Mouse (Mus musculus) right cerebral cortex, adult 18-20 months (tissue): Measurements from ENCODE around the gene Pla2g12a.

Experiments
- DNase-seq: peaks from one replicate; pipeline ENCODE4 v3.0.0; 2022; ENCODE audit warnings: mixed read lengths

Gene Pla2g12a

DNA sequence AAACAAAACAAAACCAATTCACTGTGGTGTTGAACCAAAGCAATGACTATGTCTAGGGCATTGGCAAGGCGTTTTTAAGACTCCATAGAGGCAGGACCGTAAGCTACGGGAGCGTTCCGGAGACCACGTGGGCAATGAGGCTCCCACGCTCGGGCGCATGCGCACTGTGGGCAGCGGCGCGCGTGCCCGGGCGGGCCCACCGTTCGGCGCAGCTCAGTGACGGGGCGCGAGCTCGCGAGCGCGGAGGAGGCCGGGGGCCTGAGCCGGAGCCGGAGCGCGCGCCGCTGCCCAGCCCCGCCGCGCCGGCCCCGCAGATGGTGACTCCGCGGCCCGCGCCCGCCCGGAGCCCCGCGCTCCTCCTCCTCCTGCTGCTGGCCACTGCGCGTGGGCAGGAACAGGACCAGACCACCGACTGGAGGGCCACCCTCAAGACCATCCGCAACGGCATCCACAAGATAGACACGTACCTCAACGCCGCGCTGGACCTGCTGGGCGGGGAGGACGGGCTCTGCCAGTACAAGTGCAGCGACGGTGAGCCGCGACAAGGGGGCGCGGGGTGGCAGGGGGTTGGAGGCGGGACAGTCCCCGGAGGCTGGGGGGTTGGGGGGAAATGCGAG, at the start of gene Pla2g12a:
Pla2g12a (plus strand) TSS at position 202 of the 617 bp plus-strand sequence.
- DNase-seq = peak; percentile 94

DNA sequence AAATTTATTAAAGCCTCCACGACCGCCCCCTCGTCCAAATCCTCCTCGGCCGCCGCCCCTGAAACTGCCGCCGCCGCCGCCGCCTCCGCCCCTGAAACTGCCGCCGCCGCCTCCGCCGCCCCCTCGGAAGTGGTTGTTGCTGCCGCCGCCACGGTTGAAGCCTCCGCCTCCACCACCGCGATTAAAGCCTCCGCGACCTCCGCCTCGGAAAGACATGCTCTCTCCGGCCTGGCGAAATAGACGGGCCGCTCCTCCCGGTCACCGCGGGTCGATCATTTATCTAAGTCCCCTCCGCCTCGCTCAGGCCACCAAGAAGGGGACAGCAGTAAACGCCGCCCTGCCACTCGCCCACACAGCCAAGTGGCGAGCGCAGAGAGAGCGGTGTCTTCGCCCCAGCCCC, 47.8 kb upstream of the Pla2g12a start:
- no peak for DNase-seq

DNA sequence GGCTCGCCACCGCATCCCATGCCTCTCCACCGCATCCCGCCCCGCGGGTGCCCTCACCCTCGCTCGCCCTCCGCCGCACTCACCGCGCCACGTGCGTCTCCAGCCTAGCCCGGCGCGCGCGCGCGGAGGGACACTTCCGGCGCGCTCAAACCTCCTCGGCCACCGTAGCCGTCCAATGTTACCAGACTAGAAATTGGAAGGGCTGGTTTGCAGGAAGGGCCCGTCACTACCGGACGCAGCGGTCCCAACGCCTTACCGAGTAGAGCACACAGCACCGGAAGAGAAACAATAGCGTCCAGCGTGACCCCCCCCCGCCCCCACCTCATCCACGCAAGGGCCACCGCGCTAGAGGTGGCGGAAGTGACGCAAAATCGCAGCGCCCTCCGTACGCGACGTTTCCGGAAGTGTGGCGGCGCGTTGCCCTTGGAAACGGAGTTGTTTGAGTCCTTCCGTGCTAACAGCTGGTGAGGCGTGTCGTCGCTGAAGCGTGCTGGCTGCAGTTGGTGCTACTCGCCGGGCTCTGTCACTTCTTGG, 47.3 kb upstream of the Pla2g12a start, which contains the start of gene Gar1:
Gar1 (minus strand) TSS at position 362 of the 534 bp plus-strand sequence.
- peak; percentile 96 for DNase-seq

DNA sequence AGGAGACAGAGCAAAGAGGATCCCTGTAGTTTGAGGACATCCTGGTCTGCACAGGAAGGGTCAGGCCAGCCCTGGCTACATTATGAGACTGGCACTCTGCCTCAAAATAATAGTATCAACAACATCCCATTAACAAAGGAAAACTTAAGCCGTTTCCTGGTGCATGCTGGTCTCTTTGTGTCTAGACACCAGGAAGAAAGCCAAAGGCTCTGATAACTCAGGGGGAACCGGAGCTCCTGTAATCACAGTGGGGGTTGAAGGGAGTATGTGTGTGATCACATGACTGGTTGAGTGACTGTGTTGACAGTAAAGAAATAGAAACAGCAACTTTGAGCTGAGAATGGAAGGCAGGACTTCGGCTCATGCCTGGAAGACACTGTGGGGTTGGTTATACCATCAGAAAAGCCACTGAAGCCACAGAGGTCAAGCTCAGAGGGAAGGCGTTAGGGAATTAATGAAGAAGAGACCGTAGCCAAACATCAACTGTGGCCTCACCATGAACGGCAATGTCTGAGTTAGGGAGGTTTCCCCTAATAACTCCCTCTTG, 42.9 kb upstream of the Pla2g12a start, which contains the start of gene Cfi:
Cfi (plus strand) TSS at position 497 of the 547 bp plus-strand sequence.
- no peak for DNase-seq

DNA sequence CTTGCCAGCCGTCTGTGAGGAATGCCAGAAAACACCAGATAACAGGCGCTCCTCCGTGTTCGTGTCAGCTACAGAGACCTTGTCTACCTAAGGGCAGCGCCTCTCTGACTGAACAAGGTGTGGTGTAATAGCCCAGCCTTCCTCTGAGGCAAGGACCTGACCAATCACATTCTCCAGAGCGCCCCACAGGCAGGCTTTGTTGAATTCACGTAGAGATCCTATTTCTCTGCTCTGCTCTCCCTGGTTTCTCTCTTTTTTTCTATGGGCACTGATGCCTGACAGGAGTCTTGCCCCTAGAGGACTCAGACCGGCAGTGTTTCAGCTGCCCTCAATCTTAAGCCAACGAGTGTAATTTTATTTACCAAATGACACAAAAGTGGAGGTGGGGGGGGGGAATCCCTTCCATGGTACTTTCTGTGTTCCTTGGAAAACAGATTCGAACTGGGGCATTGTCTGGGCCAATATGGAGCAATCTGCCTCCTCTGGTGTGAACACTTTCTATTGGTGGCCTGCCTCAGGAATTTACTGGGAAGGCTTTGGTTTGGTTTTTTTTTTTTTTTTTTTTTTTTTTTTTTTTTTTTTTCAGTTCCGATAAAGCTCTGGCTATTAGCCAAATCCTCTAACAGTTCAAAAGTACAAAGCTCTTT, 42.2 kb upstream of the Pla2g12a start:
- DNase-seq = no peak

DNA sequence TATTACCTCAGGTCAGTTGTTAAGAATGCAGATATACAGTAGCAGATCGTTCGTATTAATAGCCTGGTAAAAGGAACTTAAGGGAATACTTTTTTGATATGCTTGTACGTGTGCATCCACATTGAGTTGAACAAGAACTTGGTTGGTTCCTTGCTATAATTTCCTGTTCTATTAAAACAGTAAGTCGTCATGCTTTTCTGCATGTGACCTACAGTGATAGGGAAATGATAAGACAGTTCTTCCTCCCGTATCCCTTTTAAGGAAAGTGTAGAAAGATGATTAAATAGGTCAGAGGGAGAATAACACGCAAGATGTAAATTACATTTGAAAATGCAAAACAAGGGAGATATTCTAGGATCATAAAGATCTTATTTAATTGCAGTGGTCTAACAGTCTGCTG, 41.4 kb upstream of the Pla2g12a start:
- no peak for DNase-seq

DNA sequence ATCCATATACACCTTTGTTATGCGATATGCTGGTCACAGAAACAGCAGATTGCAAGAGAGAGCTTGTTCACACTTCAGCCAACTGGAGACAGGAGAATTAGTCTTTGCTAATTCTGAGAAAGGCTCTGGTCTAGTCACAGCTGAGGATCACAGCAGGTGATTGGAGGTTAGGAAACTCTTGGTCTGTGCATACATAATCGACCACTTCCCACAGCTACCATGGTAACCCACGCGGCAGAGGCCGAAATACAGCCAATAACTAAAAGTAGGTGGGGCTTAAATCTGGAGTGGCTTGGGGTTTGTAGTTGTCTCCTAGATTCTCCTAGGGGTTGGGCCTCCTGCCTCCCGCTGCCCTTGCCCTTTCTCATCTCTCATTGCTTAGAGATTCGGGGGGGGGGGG, 40.4 kb upstream of the Pla2g12a start:
- DNase-seq = no peak

DNA sequence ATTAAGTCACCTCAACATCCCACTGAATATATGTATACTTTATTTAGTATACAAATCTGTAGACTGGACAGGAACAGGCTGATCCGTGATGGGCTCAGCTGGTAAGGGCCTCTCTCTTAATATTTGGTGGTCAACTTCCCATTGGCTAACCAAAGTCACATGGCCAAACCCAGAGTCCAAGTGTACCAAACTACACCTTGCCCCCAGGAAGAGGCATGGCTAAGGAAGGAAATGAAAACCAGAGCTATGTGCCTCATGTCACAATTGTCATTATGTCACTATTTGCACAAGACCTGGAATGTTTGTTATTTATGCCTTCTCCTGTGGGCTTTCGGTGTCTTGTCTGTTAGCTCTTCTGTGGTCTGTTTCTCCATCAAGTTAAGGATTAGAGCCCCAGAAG, 32.5 kb upstream of the Pla2g12a start:
- DNase-seq = no peak

DNA sequence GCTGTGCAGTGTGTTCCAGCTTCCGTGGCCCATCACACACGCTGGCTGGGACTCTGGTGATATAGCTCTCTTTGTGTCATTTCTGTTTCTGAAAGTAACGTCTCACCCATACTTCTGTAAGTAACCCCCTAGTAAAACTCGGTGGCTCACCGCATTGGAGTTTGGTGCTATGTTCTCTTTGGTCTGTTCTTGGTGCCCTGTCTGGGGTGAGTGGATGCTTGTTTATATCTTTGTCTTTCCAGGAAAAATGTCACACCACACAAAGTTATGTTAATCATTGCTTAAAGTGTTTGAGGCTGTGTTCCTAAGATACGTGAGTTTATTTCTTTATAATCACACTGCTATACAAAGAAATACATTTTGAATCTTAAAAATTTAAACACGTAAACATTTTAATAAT, 31.6 kb upstream of the Pla2g12a start:
- no peak for DNase-seq

DNA sequence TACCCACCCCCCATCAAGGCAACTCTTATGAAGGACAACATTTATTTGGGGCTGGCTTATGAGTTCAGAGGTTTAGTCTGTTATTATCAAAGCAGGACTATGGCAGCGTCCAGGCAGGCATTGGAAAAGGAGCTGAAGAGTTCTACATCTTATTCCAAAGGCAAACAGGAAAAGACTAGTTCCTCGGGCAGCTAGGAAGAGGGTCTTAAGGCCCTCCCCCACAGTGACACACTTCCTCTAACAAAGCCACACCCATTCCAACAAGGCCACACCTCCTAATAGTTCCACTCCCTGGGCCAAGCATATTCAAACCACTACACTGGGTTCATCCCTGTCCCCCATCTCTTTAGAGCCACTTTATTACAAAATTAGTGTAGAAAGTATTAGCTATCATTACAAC, 15.8 kb upstream of the Pla2g12a start:
- DNase-seq = no peak

DNA sequence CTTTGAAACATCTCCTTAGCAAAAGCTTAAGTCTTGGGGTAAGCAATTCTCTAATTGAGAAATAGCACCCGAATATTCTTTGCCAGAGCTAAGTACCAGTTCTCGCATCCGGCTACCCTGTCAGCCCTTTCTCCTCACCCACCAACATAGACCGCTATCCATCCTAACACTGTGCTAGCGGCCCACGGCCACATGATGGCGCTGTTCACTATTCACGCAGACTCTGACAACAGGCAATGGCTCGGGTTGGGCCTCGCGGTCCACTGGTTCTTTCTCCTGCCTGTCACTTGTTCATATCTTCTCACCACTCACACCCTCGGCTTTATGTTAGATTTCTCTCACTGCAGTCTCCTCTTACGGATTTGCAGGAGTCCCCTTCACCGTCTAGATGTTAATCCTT, 14.7 kb upstream of the Pla2g12a start:
- peak; percentile 29 for DNase-seq

DNA sequence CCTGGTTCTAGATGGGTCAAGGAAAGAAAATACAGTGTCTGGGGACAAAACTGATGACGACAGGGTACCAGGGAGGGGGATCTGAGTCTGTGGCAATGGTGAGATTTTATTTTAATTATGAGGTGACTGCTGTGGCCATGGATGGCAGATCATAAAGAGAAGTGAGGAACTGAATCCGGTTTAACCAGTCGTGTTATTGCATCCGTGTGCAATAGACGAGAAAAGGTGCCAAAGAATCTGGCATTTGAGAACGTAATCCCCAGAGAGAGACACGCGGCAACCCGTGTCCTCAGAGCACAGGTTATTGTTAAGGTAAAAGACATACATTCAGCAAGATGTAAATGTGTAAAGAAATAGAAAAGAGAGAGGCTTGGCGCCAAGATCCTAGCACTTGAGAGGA, 1.1 kb upstream of the Pla2g12a start:
- DNase-seq = no peak

DNA sequence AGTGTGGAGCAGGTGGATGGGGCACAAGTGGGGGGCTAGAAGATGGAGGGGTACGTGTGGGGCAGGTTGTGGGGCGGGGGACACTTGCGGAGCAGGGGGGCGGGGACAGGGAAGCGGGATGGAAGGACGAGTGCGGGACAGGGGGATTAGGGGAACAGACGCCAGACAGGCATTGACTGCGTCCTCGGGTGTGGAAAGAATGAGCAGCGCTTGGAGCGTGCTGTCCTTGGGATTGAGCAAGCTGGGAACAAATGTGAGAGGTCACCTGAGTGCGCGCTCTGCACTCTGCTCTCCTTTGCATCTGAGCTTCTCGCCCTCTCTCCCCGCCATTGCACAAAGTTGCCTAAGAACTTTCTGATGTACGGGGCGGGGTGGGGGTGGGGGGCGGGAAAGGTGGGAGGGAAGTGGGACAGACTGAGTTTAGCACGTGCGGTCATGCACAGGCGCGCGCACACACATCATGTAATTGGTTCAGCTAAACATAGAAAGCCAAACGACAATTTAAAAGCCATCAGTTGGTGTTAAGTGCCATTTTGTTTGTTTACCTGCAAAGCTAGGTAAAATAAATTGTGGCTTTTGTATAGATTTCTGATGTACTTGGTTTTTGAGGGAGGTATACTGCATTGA, 838 bp downstream of the Pla2g12a start:
- DNase-seq = no peak

DNA sequence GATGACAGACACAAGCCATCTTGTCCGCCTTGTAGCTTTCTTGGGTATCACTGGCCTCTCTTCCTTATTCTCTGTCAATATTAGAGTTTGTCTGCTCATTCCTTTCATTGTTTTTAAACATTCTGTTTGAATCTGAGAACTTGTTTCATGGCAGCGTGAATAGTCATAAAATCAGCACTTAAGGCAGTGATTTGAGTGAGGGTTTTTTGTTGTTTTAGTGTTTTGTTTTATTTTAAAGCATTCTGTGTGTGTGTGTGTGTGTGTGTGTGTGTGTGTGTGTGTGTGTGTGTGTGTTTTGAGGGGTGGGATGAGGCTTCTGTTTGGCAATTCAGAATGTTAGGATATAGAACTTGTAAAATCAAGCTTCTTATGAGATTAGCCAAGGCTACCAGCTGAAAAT, 1.5 kb downstream of the Pla2g12a start:
- DNase-seq = no peak

DNA sequence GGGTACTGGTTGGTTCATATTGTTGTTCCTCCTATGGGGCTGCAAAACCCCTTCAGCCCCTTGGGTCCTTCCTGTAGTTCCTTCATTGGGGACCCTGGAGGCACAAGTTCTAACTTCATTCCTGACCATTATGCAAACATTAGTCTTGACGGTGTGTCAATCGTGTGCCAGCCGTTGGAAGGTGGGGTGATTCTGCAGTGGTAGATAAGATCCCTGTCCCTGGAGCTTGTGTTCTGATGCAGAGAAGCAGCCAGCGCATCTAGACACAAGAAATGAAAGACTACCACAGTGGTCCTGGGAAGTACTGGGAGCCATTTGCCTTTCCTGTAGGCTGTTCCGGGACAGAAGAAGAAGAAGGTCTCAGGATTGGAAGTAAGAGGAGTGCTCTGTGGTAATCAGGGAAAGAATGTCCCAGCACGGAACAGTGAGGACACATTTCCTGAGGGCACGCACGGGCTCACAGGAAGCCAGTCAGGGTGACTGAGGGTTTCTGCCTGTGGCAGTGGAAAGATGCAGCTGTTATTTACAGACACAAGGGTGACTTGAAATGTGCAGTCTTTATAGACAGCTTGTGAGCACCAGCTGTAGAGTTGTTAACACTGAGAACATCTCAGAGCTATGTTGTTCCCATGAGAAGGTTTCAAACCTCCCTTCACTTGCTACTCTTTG, 2.7 kb downstream of the Pla2g12a start:
- DNase-seq = no peak

DNA sequence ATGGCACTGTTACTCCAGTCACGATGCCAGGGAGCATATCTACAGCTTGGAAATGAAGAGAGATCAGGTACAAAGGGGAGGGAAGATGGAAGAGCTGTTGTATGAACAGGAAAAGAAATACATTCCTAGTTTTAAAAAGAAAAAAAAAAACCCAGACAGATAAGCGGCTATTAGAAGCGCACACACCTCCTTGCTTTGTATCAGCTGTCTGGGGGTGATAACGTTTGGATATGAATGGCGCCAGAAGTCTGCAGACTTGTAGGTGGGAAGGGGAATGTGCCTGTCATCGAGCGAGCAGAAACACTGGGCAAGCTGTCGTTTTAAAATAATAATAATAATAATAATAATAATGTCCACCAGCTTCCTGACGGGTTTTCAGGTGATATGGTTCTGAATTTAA, 7.2 kb downstream of the Pla2g12a start:
- no peak for DNase-seq

DNA sequence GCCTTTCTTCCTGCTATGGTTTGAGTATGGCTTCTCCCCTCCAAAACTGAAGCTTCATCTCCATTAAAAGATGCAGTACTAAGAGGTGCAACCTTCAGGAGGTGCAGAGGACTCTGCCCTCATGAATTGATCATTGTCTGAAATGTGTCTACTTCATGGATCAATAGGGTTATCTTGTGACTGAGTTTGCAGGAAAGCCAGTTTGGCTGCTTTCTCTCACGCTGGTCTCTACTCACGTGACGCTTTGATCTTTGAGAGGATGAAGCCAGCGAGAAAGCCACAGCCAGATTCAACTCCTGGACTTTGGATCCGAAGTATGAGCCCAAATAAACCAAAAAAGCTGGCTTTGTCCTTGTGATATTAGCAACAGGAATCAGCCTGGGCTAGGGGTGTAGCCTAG, 8.0 kb downstream of the Pla2g12a start:
- DNase-seq = no peak

DNA sequence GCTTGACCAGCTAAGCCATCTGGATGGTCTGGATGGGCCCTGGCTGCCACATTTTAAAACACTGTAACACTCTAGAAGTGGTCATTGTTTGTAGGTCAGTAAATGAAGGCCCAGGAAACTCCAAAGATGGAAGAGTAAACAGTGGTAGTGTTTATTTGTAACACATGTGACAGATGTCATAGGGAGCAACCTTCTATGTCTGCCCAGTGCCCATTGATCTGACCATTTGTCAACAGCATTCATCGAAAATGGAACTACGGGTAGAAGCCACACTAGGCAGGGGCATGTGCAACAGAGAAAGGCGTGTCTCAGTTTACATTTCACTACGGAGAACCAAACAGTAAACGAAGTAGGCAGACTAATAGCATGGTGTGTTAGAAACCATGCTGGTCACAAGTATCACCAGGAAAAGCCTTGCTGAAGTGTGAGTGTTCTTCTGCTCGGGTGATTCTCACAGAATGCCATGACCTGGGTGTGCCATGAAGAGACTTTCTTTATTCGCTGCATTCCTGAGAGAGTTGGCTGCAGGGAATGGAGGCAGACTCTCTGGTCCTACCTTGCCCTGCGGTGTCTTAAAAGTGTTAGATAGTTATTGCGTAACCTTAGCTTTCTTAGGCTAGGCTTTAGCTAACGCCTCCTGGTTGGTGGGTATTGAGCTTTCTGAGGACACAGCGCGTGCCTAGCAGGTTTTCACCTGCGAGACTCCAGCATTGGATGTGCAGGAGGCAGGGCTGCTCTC, 9.5 kb downstream of the Pla2g12a start:
- DNase-seq = no peak

DNA sequence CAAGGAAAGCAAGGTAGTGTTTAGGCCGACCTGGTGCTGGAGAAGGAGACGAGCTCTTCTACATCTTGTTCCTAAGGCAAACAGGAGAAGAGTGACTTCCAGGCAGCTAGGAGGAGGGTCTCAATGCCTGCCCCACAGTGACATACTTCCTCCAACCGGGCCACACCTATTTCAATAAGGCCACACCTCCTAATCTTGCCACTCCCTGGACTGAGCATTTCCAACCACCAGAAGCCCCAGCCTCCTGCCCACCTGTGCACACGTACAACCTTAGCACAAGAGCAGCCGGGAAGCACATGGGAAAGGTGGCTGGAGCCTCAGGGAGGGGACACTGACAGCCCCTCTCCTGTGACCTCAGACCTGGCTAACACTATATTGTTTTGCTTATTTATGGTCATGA, 13.6 kb downstream of the Pla2g12a start:
- no peak for DNase-seq

DNA sequence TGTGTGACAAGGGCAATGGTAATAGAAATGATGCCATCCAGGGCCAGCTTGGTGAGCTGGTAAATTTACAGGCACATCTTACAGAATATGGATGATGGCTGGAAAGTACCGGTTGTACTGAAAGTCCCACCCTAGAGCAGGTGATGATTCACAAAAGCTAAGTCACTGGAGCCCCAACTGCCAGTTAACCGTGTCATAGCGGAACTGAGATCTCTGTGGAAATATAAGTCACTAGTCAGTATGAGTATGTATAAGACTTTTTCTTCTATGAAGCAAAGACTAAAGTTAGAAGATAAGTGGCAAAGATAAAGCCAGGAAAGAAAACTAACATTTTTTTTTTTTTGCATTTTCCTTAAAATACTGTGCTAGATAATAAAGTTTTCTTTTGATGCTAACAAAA, 14.7 kb downstream of the Pla2g12a start:
- DNase-seq = no peak

DNA sequence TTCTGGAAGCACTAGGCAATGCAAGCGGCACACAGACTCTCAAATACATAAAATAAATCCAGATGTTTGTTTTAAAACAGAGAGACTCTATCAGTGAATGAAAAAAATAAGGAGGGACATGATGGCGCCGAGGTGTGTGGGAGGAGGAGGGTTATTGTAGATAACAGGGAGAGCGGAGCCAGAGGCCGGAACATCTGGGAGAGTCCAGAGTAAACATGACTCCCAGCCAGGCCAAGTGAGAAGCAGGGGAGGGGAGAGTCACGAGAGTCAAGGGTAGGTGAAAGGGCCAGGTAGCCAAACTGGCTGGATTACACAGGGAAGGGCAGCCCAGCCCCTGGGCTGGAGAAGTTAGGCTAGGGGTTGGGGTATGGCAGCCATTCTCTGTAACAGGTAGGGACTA, 18.2 kb downstream of the Pla2g12a start:
- no peak for DNase-seq

DNA sequence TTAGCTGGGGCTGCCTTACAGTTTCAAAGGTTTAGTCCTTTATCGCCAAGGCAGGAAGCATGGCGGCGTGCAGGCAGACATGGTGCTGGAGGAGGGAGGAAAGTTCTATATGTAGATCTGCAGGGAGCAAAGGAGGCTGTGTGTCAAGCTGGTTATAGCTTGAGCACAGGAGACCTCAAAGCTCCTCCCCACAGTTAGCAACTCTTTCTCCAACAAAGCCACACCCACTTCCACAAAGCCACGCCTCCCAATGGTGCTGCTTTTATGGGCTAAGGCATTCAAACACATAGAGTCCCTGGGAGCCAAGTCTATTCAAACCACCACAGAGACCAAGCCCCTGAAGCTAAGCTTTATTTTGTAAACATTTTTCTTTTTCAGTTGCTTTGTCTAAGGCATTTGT, 20.5 kb downstream of the Pla2g12a start:
- DNase-seq = no peak
